Mouse (Mus musculus) gastrocnemius, postnatal 25 days (tissue): ENCODE measurements around the gene CK137956. TPM values are rescaled to one million over a fixed set of nuclear protein-coding genes. Genes with fewer than 3 reads are reported as not detected.

Experiments
- DNase-seq: peaks from one replicate; pipeline ENCODE4 v3.0.0; 2022
- long read RNA-seq, 2 experiments: library from polyadenylated mRNA; stranded (forward); transcript quantifications; one replicate each; pipeline ENCODE4 v2.0.0; 2021
- total RNA-seq, 2 experiments: library from RNA; stranded (reverse); gene quantifications; 1 replicate in 1 of 2; 2 replicates in 1 of 2; pipeline ENCODE4 v1.2.3; 2021

Gene CK137956
- not detected for total RNA-seq
- long read RNA-seq, experiment 1: 0 reads
- long read RNA-seq, experiment 2: 0 reads

DNA sequence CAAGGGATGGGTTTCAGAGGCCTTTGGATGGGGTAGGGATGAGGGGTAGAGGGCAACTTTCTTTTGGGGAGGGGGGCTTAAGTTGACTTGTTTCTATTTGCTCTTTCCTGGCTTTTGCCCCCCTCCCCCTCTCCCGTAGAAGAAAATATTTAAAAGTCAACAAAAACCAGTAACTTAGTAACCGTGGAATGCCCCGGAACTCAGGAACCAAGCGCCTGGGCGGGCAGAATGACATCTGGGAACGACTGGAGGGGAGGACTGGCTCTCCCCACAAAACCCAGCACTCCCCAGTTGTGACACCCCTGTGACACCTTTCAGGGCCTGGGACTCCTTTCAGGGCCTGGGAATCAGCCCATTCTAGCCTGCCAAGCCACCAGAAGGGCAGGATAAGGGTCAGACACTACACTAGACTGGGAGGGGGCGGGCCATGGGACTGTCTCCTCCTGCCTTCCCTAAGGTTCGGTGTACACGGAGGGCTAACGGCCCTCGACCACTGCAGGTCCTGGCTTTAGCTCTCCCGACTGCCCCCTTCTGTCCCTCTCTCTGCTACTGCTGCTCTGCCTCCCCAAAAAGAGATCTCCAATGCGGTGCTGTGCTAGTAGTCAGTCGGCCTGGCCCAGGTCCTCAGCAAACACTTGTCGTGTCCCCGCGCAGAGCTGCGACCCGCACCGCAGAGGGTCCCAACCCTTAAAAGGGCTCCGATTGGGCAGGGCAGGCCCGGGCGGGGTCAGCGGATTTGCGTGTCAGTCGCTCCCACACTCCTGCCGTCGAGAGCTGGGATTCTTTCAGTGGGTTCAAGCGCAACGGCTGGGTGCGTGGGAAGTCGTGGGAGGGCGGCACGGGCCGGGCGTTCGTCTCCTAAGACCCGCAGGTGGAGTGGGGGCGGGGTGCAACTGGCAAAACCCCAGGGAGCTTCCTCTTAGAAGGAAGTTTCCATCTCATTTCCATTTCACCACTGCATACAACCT lies at the start of gene CK137956:
Gene CK137956, minus strand, starts transcription at position 51 of the 968 bp plus-strand sequence.
- no peak for DNase-seq

DNA sequence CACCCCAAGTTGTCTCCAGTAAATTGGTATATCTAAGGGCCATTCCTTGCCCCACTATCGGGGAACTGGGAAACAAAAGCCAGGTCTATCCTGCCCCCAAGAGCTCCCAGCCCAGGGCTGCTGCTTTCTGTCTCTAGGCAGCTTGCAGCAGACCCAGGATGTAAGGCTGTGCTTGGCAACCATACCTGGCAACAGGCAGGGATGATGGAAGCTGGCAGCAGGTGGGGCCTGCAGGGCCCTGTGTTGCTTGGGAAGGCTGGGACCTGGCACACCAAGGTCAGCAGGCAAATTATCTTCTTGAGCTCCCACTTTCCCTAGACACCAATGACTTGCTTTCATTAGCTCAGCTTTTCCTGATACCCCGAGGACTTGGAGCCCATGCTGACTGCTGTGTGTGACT lies 48.7 kb upstream of the CK137956 start:
- DNase-seq: no peak

DNA sequence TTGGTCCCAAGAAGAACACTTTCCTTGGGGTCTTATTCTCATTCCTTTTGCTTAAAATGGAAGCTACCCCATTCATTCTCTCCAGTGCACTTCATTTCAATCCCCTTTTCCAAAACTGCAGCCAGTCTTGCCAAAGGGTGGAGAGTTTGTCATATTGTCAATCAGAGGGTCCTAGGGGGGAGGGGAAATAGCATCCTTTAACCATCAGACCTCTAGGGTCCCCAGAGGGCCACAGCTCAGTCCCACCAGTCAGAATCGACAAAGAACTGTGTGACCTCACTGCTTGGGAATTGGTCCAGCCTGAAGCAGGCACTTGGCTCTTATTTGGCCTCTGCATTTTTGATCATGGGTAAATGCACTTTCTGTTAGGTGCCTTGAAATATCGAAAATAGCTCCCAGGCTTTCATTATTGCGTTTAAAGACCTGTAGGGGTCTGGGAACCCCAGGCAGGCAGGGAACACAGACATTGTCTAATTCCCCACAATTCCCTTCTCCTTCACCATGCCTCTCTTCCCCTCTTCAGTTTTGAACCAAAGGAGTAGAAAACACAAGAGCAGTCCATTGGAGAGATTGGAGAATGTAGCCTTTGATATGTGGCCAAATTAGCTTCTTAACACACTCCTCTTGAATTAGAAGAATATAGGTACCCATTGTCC lies 34.2 kb upstream of the CK137956 start:
- no peak for DNase-seq

- DNase-seq: no peak
Observed at GRCm38 (mm10) chr4:128002638-128003101, 31.9 kb upstream of the CK137956 start.

DNA sequence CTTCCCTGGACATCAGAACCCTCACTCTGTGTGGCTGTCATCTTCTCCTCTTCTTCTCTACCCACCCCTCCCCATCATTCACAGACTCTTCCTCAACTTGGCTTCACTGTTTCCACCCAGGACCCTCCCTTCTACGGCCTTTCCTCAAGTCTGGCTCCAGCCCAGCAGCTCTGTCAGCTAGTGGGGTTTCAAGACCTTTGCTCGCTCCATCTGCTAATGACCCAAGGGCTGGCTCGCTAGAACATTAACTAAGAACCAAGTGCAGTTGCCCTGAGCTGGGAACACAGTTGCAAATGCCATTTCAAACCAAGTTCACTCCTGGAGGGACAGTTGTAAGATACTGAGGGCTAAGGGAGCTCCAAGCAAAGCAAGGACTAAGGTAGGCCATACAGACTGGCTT lies 28.5 kb upstream of the CK137956 start:
- DNase-seq: no peak

DNA sequence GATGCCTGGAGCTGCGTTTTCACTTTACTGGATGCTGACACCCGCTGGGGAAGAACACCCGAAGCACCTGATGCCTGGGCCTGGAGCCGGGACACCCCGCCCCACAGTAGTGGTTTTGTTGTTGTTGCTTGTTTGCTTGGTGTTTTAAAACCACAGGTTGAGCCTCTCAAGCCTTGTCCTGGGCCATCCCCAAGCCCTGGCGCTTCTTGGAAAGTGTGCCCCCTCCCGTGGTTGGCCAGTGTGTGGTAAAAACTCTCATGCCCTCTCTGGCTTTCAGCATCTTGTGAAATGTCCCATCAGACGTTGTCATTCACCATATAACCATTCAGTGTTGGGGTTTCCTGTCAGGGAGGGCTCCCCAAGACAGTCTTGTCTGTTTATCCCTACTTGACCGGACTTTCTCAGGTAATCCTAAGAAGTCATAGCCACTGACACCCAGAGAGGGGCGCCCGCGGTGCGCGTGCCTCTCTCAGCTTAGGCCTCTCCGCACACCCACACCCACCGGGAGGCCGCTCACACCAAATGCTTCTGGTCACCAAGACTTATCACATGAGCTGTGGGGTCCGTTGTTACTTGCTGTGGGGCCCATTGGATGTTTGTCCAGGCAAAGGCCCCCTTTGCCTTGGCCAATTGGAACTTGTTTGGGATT lies 18.7 kb upstream of the CK137956 start:
- no peak for DNase-seq

DNA sequence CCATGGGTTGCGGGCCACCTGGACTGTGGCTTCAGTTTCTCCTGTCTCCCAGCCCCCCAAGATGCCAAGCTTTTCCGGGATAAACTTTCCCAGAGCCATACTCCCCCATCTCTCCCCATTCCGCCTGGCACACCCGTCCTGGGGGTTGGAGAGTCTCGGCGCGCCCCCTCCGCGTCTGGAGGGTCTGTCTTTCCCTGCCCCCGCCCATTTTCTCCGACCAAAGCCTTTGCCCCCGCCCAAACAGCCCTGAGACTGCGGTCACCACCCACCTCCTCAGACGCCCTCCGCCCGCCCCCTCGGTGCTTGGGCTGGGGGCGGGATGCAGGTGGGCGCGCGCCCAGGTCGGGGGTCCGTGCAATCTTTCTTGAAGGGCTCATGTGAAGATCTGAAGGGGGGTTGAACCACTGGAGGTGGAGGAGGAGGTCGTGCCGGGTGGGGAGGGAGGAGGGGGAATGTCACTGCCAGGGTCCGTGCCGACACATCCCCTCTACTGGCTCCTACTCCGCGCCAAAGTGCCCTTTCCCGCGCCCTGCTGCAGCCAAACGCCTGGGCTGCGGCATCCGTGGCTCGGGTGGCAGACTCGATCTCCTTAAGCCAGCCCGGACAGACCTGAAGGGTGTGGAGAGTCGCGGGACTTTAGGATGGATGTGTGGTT lies 17.9 kb upstream of the CK137956 start:
- no peak for DNase-seq

DNA sequence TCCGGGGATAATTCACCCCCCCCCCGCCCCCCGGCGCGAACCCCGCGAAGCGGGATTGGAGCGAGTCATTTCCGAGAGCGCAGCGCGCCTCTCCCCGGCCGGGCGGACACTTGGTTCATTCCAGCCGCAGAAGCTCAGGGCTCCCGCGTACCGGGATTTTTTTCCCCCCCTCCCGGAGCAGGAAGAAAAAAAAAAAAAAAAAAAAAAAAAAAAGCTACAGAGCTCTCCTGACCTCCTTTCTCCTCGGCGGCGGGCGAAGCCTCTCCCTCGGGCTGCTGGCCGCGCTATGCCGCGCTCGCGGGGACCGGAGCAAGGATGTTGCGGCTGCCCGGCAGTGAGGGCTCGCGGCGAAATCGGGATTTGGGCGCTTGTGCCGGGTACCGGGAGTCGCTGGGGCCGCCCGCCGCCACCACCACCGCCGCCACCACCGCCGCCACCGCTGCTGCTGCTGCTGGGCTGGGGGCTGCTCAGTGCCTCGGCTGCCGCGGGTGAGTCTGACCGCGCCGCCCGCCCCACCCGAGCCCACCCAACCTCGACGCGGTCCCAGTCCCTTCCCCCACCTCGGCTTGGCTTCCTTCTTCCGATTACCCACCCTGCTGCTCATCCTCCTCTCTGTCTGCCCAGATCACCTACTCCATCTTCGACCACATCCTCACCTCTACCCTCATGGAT lies 17.2 kb upstream of the CK137956 start, which contains the start of gene Csmd2:
Gene Csmd2, plus strand, starts transcription at position 74 of the 672 bp plus-strand sequence.
- no peak for DNase-seq

DNA sequence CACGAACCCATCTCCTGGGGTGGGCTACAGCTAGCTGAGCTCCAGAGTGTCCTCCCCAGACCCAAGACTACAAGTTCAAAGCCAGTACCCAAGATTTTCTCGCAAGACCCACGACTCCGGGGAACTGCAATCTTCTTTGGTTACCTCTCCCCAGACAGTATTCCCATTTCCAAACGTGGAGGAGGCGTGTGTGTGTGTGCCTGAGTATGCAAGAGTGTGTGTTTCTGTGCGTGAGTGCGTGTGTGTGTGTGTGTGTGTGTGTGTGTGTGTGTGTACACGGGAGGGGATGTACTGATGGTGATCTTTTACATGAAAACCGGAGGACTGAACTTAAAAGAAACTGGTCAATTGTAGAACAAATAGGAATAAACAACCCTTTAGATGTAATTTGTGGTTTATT lies 16.5 kb upstream of the CK137956 start:
- DNase-seq: no peak

DNA sequence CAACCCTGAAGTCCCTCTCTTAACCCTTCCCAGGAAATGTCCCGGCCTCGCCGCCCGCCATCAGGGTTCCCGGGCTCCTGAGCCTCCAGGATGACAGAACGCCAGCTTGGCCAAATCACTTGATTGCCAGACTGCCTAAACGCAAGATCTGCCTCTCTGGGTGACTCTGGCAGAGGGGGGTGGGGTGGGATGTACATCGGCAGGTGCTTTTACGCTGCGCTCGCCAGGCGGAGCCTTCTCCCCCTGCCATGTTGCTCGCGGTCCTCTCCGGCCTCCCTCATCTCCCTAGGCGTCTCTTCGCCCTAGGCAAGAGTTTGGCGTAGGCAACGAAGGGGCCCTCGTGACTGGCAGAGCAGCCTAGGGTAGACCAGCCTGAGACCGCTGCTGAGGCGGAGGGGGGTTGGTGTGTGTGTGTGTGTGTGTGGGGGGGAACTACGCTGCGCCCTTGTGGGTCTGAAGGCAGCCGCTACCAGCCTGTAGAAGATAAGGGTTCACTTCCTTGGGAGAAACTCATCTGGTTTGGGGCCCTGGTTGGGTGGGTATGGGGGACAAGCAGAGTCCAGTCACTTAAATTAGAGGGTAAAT lies 15.8 kb upstream of the CK137956 start:
- no peak for DNase-seq

DNA sequence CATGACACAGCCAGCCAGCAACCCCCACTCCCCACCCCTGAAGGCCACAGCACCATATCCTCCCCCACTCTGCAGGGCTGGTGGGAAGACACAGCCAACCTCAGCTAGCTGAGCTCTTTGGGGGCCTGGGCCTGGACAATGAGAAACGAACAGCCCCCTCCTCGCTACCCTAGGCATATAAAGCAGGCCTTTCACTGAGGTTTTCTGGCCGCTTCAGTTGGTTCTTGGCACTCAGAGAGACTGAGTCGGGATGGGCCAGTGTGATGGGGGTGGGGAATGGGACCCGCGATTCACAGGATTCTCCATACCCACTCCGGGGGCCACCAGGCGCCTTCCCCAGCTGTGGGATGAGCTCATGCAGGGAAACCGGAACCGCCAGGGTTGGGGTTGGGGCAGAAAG lies 15.1 kb upstream of the CK137956 start:
- DNase-seq: no peak

DNA sequence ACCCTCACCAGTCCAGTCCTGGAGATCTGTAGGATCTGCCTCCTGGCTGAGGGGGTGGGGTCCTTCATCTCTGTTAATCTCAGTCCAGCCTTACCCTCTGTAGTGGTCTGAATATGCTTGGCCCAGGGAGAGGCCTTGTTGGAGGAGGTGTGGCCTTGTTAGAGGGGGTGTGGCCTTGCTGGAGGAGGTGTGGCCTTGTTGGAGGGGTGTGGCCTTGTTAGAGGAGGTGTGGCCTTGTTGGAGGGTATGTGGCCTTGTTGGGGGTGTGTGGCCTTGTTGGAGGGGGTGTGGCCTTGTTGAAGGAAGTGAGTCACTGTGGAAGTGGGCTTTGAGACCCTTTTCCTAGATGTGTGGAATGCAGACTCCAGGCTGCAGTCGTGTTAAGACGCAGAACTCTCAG lies 13.7 kb upstream of the CK137956 start:
- no peak for DNase-seq

GRCm38 (mm10) chr4:127981125-127981524 lies 10.4 kb upstream of the CK137956 start:
- DNase-seq: no peak

- DNase-seq: no peak
Observed at GRCm38 (mm10) chr4:127972976-127973375, 2.2 kb upstream of the CK137956 start.

- no peak for DNase-seq
Observed at GRCm38 (mm10) chr4:127970018-127970421, 731 bp downstream of the CK137956 start.

GRCm38 (mm10) chr4:127969101-127969500 lies 1.6 kb downstream of the CK137956 start:
- no peak for DNase-seq

GRCm38 (mm10) chr4:127953006-127953710 lies 17.6 kb downstream of the CK137956 start:
- DNase-seq: no peak

DNA sequence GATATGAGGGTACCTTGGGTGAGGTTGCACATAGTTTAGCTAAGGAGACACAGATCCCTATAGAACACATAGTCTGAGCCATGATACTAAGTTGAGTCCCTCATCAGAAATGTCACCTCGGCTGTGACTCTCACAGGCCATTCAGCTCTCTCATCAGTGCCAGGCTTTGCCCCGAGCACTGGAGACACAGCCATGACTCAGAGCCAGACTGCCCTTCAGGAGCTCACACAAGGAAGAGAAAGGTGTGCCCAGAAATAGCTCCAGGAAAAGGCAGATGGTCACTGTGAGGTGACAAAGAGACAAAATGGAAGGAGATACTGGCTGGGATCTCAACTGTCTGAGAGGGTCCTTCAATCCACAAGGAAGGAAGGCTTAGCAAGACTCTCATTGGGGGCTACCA lies 23.1 kb downstream of the CK137956 start:
- DNase-seq: no peak

- no peak for DNase-seq
Observed at GRCm38 (mm10) chr4:127937474-127937873, 33.3 kb downstream of the CK137956 start.

GRCm38 (mm10) chr4:127935369-127935768 lies 35.4 kb downstream of the CK137956 start:
- no peak for DNase-seq
